Mouse (Mus musculus): ENCODE measurements around the gene Adam6b.
"Not testable (repeated sequence)": the region's sequence is repeated elsewhere in the genome, so short reads cannot be mapped to it uniquely, and the experiment has no call there.

Adam6b gene

DNA sequence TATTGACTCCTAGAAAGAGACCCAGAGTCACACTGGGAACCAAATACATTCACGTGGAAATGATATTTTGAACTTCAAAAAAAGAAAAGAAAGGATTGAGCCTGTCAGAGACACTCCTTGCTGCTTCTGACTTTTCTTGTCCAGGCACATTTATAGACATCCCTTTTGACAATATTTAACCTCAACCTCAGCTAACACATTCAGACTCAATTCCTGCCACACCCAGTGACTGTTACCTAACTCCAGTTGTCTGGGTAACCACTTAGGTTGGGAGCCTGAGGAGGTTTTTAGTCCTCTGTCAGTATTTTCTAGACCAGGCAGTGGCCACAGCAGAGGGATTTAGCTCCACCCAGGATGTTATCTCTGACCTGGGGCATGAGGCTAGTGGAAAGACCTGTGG, at the start of gene Adam6b:
Gene Adam6b, plus strand, starts transcription at position 301 of the 400 bp plus-strand sequence.
- not testable (repeated sequence) for DNase-seq (ENCODE audit: low spot score)

DNA sequence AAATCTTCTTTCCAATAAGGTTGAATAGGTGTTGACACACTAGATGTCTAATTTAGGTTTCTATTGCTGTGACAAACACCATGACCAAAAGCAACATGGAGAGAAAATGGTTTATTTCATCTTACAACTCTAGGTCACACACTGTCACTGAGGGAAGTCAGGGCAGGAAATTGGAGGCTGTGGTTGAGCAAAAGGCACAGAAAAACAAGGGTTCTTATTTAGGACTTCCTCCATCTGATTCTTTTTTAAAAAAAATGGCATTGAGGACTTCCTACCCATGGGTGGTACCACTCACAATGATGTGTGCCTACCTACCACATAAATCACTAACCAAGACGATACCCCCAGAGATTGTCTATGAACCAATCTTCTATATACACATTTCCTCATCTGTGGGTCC, 43.2 kb upstream of the Adam6b start:
- DNase-seq (ENCODE audit: low spot score), result no peak

DNA sequence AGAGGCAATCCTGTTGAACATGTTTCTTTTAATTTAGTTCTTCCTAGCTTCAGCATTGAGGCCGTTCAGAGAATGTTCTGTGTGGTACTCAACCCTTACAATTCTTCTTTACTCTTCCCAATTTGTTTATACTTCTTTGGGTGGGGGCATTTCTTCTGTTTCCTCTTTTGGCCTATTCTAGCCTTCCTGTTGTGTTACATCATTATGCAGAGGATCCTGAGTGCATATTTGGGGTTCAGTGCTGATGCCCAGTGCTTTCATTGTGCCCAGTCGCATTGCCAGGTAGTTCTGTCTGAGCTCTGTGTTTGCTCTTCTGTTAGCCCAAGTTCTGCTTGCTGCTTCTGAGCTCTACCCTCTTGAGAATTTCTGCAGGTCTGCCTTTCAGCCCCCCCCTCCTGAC, 13.1 kb upstream of the Adam6b start:
- no peak for DNase-seq (ENCODE audit: low spot score)

DNA sequence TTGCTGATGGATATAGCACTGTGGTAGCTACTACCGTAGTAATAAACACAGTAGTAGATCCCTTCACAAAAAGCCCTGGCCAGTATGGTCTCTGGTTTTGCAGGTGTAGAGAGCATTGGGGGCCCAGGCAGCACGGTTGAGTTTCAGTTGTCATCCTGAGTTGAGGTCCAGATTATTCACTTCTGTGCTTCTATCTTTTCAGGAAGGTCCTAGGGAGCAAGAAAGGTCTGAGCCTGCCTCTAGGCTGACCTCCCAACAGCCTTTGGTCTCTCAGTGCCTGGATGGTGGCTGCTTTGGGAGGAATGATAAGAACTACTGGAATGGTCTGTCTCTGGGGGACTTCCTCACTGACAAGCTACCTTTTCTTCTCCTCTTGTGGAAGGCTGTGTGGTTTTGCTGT, 7.2 kb upstream of the Adam6b start:
- no peak for DNase-seq (ENCODE audit: low spot score)

DNA sequence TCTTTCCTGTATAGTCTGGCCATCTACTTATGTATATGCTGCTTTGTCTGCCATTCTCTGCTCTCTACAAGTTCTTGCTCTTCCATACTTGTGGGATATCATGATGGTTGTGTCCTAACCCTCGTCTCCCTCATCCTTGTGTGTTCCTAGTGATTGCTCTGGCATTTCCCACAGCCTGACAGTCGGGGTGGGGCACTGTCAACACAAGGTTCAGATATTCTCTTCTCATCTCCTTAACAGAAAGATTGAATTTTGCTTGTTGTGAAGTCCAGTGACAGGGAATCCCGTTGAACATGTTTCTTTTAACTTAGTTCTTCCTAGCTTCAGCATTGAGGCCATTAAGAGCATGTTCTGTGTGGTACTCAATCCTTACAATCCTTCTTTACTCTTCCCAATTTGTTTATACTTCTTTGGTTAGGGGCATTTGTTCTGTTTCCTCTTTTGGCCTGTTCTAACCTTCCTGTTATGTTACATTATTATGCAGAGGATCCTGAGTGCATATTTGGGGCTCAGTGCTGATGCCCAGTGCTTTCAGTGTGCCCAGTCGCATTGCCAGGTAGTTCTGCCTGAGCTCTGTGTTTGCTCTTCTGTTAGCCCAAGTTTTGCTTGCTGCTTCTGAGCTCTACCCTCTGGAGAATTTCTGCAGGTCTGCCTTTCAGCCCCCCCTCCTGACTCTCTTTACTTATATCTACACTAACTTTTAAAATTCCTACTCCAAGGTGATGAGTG, 6.5 kb upstream of the Adam6b start:
- DNase-seq (ENCODE audit: low spot score), result no peak

DNA sequence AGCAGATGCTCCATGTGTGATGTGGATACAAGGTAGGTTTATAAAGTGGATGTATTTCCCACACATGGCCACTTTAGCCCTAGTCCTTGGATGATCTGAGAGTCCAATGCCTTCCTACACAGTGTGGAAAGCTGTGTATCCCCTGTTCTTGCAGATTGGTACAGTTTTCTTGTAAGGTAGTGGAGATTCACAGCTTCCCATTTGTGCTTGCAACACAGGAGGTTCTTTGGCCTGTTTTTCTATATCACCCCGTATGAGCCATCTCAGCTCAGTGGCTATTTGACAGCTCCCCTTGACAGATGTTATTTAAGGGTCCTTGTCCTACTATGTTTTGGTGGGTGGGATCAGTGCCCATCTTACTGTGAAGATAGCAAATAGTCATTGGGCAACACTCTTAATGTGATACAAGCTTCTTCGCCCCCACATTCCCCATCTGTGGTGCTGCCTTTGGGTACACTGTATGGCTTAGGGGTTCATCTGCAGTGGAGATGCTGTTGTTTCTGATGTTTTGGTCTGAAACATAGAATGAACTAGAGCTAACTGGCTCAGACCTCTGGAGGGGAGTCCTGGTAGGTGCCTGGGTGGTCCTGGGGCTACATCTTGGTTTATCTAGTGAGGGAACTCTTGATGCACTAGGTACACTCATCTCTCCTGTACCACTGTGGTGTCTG, 5.7 kb upstream of the Adam6b start:
- DNase-seq (ENCODE audit: low spot score), result no peak

DNA sequence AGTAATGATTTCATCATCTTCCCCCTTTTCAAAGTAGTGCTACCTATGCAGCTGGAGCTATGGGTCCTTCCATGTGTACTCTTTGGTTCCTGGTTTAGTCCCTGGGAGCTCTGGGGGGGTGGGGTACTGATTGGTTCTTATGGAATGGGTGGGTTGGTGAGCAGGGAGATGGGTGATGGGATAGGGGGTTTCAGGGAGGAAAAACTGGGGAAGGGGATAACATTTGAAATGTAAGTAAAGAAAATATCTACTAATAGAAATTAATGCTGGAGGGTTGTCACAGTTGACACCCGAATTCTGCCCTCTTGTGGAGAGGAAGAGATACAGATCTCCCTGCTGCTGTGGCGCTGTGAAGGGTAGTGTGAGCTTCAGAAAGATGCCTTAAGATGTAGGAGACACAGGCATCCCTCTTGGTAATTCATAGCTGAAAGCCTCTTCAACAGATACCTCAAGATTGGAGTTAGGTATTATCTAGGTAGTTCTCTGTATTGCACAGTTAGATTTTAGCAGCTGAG, 4.3 kb upstream of the Adam6b start:
- DNase-seq (ENCODE audit: low spot score), result no peak

DNA sequence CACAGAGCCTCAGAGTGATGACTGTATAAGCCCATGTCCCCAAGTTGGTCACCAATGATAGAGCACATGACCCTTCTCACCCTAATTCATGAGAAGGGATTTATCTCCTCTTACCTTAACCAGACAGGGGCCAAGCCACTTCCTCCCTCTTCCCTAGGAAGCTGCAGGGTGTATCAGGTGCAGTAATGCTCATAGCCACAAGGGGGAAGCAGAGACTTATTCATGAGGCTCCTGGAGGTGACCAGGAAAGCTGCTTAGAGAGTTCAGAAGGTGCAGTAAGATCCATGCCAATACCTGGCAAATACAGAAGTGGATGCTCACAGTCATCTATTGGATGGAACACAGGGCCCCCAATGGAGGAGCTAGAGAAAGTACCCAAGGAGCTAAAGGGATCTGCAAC, 1.6 kb upstream of the Adam6b start:
- peak; percentile 16 for DNase-seq (ENCODE audit: low spot score)

DNA sequence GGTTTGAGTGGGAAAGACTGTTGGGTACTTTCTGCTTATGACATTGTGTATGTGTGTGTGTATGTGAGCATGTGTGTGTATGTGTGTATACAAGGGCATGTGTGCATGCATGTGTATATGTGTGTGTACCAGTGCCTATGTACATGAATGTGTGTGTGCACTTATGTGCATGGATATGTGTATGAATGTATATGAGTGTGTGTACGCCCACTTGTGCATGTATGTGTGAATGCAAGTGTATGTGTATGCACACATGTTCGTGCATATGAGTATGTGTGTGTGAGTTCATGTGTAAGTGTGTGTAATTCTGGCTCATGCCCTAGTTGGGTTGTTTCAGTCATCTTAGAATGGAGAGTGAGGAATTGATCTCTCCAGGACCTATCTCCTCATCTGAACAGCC, 36.6 kb downstream of the Adam6b start:
- no peak for DNase-seq (ENCODE audit: low spot score)

Measured in urinary bladder, postnatal 10 days (tissue).